Mouse (Mus musculus) spleen, adult 2 months (tissue): Measurements from ENCODE around the gene Rcan1. TPM values are rescaled to one million over a fixed set of nuclear protein-coding genes. Genes with fewer than 3 reads are reported as not detected.

Source experiments
- DNase-seq, 2 experiments: peaks; one replicate each; pipeline versions ENCODE4 v3.0.0 to v3.0.0-alpha.2; 2012 to 2021; ENCODE audit warnings: low spot score in 2 of 2, low read depth in 1 of 2
- H3K27ac ChIP-seq: fragments of 200-500 bp; 2 replicates; pipeline ENCODE4 v1.5.1; 2012; ENCODE audit warnings: low read length, inconsistent platforms; ENCODE audit not compliant: insufficient read depth
- H3K27me3 ChIP-seq: fragments of 200-500 bp; 2 replicates; pipeline ENCODE4 v1.6.1; 2012; ENCODE audit warnings: mild to moderate bottlenecking, moderate library complexity, low read length, inconsistent platforms; ENCODE audit not compliant: control insufficient read depth, insufficient read depth
- H3K36me3 ChIP-seq: fragments of 200-500 bp; 2 replicates; pipeline ENCODE4 v1.6.1; 2012; ENCODE audit warnings: mild to moderate bottlenecking, low read length, inconsistent platforms; ENCODE audit not compliant: control insufficient read depth, insufficient read depth
- H3K4me1 ChIP-seq: fragments of 200-500 bp; 2 replicates; pipeline ENCODE4 v1.6.1; 2011; ENCODE audit warnings: inconsistent platforms; ENCODE audit not compliant: control insufficient read depth, insufficient read depth, insufficient read length
- H3K4me3 ChIP-seq: fragments of 200-500 bp; 2 replicates; pipeline ENCODE4 v1.5.1; 2011; ENCODE audit warnings: mild to moderate bottlenecking, inconsistent platforms; ENCODE audit not compliant: insufficient read depth, insufficient read length; ENCODE audit errors: extremely low read depth
- CTCF ChIP-seq: fragments of 200-500 bp; IDR thresholded peaks from 2 replicates; pipeline ENCODE4 v1.5.1; 2011; ENCODE audit warnings: mild to moderate bottlenecking, inconsistent platforms; ENCODE audit not compliant: insufficient read depth, insufficient read length, insufficient replicate concordance; ENCODE audit errors: extremely low read depth
- POLR2A ChIP-seq: fragments of 200-500 bp; IDR thresholded peaks from 2 replicates; pipeline ENCODE4 v1.6.1; 2011; ENCODE audit warnings: low read depth, low read length, inconsistent platforms
- WGBS: fragments of 180-500 bp; shearing (Covaris S2); methylation state at CpG from one replicate; pipeline ENCODE4 v1.1.7; 2018; 5-methylcytosine and 5-hydroxymethylcytosine counted together
- polyA plus RNA-seq: library from polyadenylated mRNA; depleted of rRNA; stranded (reverse); fragments of >200 nt; gene quantifications from 2 replicates; pipeline ENCODE4 v1.2.3, GENCODE M21; 2012

Gene Rcan1
- polyA plus RNA-seq, 1 experiment, result 6.4 TPM

GRCm38 (mm10) chr16:92452609-92453008 lies 18.1 kb downstream of the Rcan1 start:
- TF ChIP-seq CTCF, result no peak; the same call in 1 of the 2 replicates
- Histone ChIP-seq H3K27ac (no peak overlapping the region), H3K4me1 (no peaks in the 10 kb centered on the region), H3K4me3 (no peak overlapping the region), H3K27me3 (no peaks in the 10 kb centered on the region), H3K36me3 (no peaks in the 10 kb centered on the region; the same call in 1 of the 2 replicates)
- 81% methylated on average over 8 of the region's 8 CpGs for WGBS
- DNase-seq, result no peak

- no peak overlapping the region for H3K27ac ChIP-seq
- TF ChIP-seq CTCF, result no peak
- no peak for TF ChIP-seq POLR2A
- WGBS, result 91% methylated on average over 17 of the region's 17 CpGs
- no peaks in the 10 kb centered on the region; the same call in 1 of the 2 replicates for H3K36me3 ChIP-seq
- no peak for DNase-seq
- H3K27me3 ChIP-seq, result no peaks in the 10 kb centered on the region
- no peak overlapping the region for H3K4me3 ChIP-seq
- H3K4me1 ChIP-seq, result no peaks in the 10 kb centered on the region
Observed at GRCm38 (mm10) chr16:92451516-92452072, 19.1 kb downstream of the Rcan1 start.

GRCm38 (mm10) chr16:92450331-92450730 lies 20.3 kb downstream of the Rcan1 start:
- Histone ChIP-seq H3K4me1 (no peaks in the 10 kb centered on the region), H3K27ac (no peak overlapping the region), H3K27me3 (no peaks in the 10 kb centered on the region), H3K4me3 (no peak overlapping the region), H3K36me3 (no peaks in the 10 kb centered on the region; the same call in 1 of the 2 replicates)
- DNase-seq, result no peak
- 91% methylated on average over 8 of the region's 8 CpGs for WGBS
- TF ChIP-seq CTCF, result no peak
- TF ChIP-seq POLR2A, result no peak

GRCm38 (mm10) chr16:92449080-92449479 lies 21.6 kb downstream of the Rcan1 start:
- no peaks in the 10 kb centered on the region; the same call in 1 of the 2 replicates for H3K36me3 ChIP-seq
- DNase-seq, result no peak
- no peaks in the 10 kb centered on the region for H3K27me3 ChIP-seq
- H3K4me1 ChIP-seq, result no peaks in the 10 kb centered on the region
- 97% methylated on average over 14 of the region's 14 CpGs for WGBS
- H3K27ac ChIP-seq, result no peak overlapping the region
- H3K4me3 ChIP-seq, result no peak overlapping the region
- no peak for TF ChIP-seq POLR2A
- TF ChIP-seq CTCF, result no peak

GRCm38 (mm10) chr16:92445377-92445776 lies 25.3 kb downstream of the Rcan1 start:
- Histone ChIP-seq H3K27me3 (no peaks in the 10 kb centered on the region), H3K4me1 (peaks cover 3% of the 10 kb centered on the region; the same call in 1 of the 2 replicates), H3K36me3 (no peaks in the 10 kb centered on the region), H3K4me3 (no peak overlapping the region), H3K27ac (no peak overlapping the region)
- 64% methylated on average over 10 of the region's 10 CpGs for WGBS
- DNase-seq, result no peak
- TF ChIP-seq POLR2A, result no peak
- peak; percentile 26; the same call in 1 of the 2 replicates for TF ChIP-seq CTCF

GRCm38 (mm10) chr16:92443644-92444113 lies 27.0 kb downstream of the Rcan1 start:
- 28% methylated on average over 13 of the region's 13 CpGs for WGBS
- Histone ChIP-seq H3K36me3 (no peaks in the 10 kb centered on the region), H3K4me1 (peaks cover 4% of the 10 kb centered on the region; the same call in 1 of the 2 replicates), H3K4me3 (no peak overlapping the region), H3K27ac (no peak overlapping the region), H3K27me3 (no peaks in the 10 kb centered on the region)
- peak; percentile 14 to 45 for DNase-seq
- TF ChIP-seq POLR2A, result no peak
- no peak for TF ChIP-seq CTCF

GRCm38 (mm10) chr16:92442946-92443345 lies 27.7 kb downstream of the Rcan1 start:
- WGBS, result 89% methylated on average over 4 of the region's 4 CpGs
- no peak for DNase-seq
- Histone ChIP-seq H3K4me3 (no peak overlapping the region), H3K27ac (no peak overlapping the region), H3K4me1 (peaks cover 4% of the 10 kb centered on the region; the same call in 1 of the 2 replicates), H3K36me3 (no peaks in the 10 kb centered on the region), H3K27me3 (no peaks in the 10 kb centered on the region)
- no peak for TF ChIP-seq CTCF
- no peak for TF ChIP-seq POLR2A
